Comparison of ENCODE assay signal across 25 mouse cellular contexts in genomic region chr17:85942123-85942522, GRCm38 (mm10).
DNase-seq lines count a peak whose midpoint lies in the region; ATAC-seq and TF ChIP-seq lines count a peak whose summit lies in the region.
"Had no signal": no experiment of that assay in that cellular context is flagged by ENCODE, and none has a peak within 500 bp of the region (broad histone marks: within the 10 kb centered on the region; RNA-seq: fewer than 3 reads in every experiment).

No protein-coding gene starts in this region.

- H3K4me1 ChIP-seq in liver, postnatal 0 days (ENCODE audit: insufficient read depth): no peaks in the 10 kb centered on the region
- H3K4me1 ChIP-seq: liver, embryonic 15.5 days had no signal

- peak; percentile 15 for DNase-seq in heart, adult 11 months
- DNase-seq in heart, adult 18-20 months: no peak
- DNase-seq in liver, postnatal 0 days: no peak
- no peak for DNase-seq in liver
- no peak for DNase-seq in urinary bladder, postnatal 10 days (ENCODE audit: low spot score)
- DNase-seq in cerebellum, adult 11 months: no peak
- DNase-seq: adrenal gland, postnatal 36 days; cerebellum, adult 9-11 months; heart, postnatal 14 days; kidney, adult 8-10 months; layer of hippocampus, postnatal 36 days; lung, postnatal 14 days; midbrain, embryonic 14.5 days; right cerebral cortex, postnatal 14 days; spleen, adult 18-20 months; thymus, postnatal 4 days had no signal

- H3K36me3 ChIP-seq in liver, postnatal 0 days (replicated peaks; ENCODE audit: insufficient read depth, low read length): no peaks in the 10 kb centered on the region
- H3K36me3 ChIP-seq: embryonic facial prominence, embryonic 15.5 days; forebrain, embryonic 15.5 days; heart, embryonic 12.5 days; limb, embryonic 15.5 days; liver, embryonic 15.5 days had no signal

- H3K27me3 ChIP-seq in liver, postnatal 0 days (ENCODE audit: insufficient read depth, low read length): peaks cover 4% of the 10 kb centered on the region; the same call in 1 of the 2 replicates
- H3K27me3 ChIP-seq: forebrain, embryonic 15.5 days had no signal

- ATAC-seq in liver, postnatal 0 days: 0 out of 2 replicates have a peak, but pooled peaks have one; percentile 44
- 0 out of 2 replicates have a peak, but pooled peaks have one; percentile 56 for ATAC-seq in common myeloid progenitor, adult 5-6 weeks (replicated peaks; ENCODE audit: low read depth, poor library complexity, severe bottlenecking)
- peak; percentile 85 for ATAC-seq in megakaryocyte progenitor cell, adult 5-6 weeks (replicated peaks; ENCODE audit: poor library complexity)
- ATAC-seq: CD4-positive, CD25-positive, alpha-beta regulatory T cell, adult 4 months; forebrain, embryonic 15.5 days; hindbrain, postnatal 0 days had no signal

- H3K27ac ChIP-seq in liver, postnatal 0 days (ENCODE audit: low read depth): no peak overlapping the region
- H3K27ac ChIP-seq: forebrain, embryonic 15.5 days; hindbrain, postnatal 0 days; liver, embryonic 15.5 days had no signal

- WGBS in liver, postnatal 0 days (ENCODE audit: insufficient replicate concordance): 77% methylated on average over 5 of the region's 5 CpGs

- H3K9me3 ChIP-seq in liver, postnatal 0 days (ENCODE audit: low read length): no peaks in the 10 kb centered on the region; the same call in 1 of the 2 replicates
- H3K9me3 ChIP-seq: embryonic facial prominence, embryonic 15.5 days; forebrain, embryonic 15.5 days; limb, embryonic 15.5 days had no signal

- no peak overlapping the region for H3K4me2 ChIP-seq in liver, postnatal 0 days (ENCODE audit: low read depth, low read length)
- H3K4me2 ChIP-seq: embryonic facial prominence, embryonic 15.5 days; forebrain, embryonic 15.5 days; heart, embryonic 12.5 days; limb, embryonic 15.5 days; liver, embryonic 15.5 days had no signal

- H3K9ac ChIP-seq in liver, postnatal 0 days (replicated peaks): no peak overlapping the region
- H3K9ac ChIP-seq: embryonic facial prominence, embryonic 15.5 days; forebrain, embryonic 15.5 days; heart, embryonic 12.5 days; limb, embryonic 15.5 days; liver, embryonic 15.5 days had no signal

- TF ChIP-seq EP300 in liver, postnatal 0 days (IDR thresholded peaks at IDR 0.05; ENCODE audit: low read depth): no peak

- no peak overlapping the region for H3K4me3 ChIP-seq in liver, postnatal 0 days (ENCODE audit: low read depth, low read length)
- H3K4me3 ChIP-seq: embryonic facial prominence, embryonic 15.5 days; forebrain, embryonic 15.5 days; heart, embryonic 12.5 days; limb, embryonic 15.5 days; liver, embryonic 15.5 days had no signal

- TF ChIP-seq CTCF in liver, postnatal 0 days (IDR thresholded peaks at IDR 0.05; ENCODE audit: low read depth): no peak
